Mouse (Mus musculus) liver, embryonic 14.5 days (tissue): ENCODE results near the gene Pou2f1. TPM values are rescaled to one million over a fixed set of nuclear protein-coding genes. Genes with fewer than 3 reads are reported as not detected.

Experiments
- ATAC-seq: fragments of 200-750 bp; cut with Nextera tagmentation; 2 replicates; pipeline ENCODE4 v1.8.0; 2017; ENCODE audit warnings: moderate number of reproducible peaks, mild to moderate bottlenecking, moderate library complexity; ENCODE audit not compliant: insufficient read depth
- DNase-seq, 3 experiments: peaks; one replicate each; pipeline ENCODE4 v3.0.0-alpha.2; 2012 to 2013; ENCODE audit warnings: low read depth in 3 of 3, low spot score in 3 of 3
- H3K27ac ChIP-seq: fragments of 300-500 bp; sonication (generic); 2 replicates; pipeline ENCODE4 v1.5.1; 2014; ENCODE audit warnings: moderate library complexity, mild to moderate bottlenecking, control low read depth, inconsistent platforms
- H3K27me3 ChIP-seq: fragments of 300-500 bp; sonication (generic); 2 replicates; pipeline ENCODE4 v1.6.1; 2014; ENCODE audit warnings: mild to moderate bottlenecking, low read length, moderate library complexity; ENCODE audit not compliant: control insufficient read depth, insufficient read depth
- H3K36me3 ChIP-seq: fragments of 300-500 bp; sonication (generic); replicated peaks from 2 replicates; pipeline ENCODE4 v1.6.1; 2014; ENCODE audit warnings: low read depth; ENCODE audit not compliant: control insufficient read depth, insufficient read depth
- H3K4me1 ChIP-seq, 2 experiments: fragments of 200-500 bp in 1 of 2; fragments of 300-500 bp in 1 of 2; sonication (generic) in 1 of 2; replicated peaks; 2 replicates each; pipeline ENCODE4 v1.6.1; 2012 to 2014; ENCODE audit warnings: antibody characterized with exemption in 1 of 2, inconsistent platforms in 1 of 2, low read length in 1 of 2; ENCODE audit not compliant: control insufficient read depth in 2 of 2, insufficient read depth in 2 of 2
- H3K4me2 ChIP-seq: fragments of 300-500 bp; sonication (generic); 2 replicates; pipeline ENCODE4 v1.6.1; 2014; ENCODE audit warnings: low read depth, mild to moderate bottlenecking, control low read depth, moderate library complexity
- H3K4me3 ChIP-seq, 2 experiments: fragments of 200-500 bp in 1 of 2; fragments of 300-500 bp in 1 of 2; sonication (generic) in 1 of 2; 2 replicates each; pipeline ENCODE4 v1.5.1; 2012 to 2014; ENCODE audit warnings: low read depth in 2 of 2, low read length in 2 of 2, mild to moderate bottlenecking in 2 of 2, control low read depth in 1 of 2, inconsistent platforms in 1 of 2, moderate library complexity in 1 of 2; ENCODE audit not compliant: insufficient read depth in 1 of 2
- H3K9ac ChIP-seq: fragments of 300-500 bp; sonication (generic); replicated peaks from 2 replicates; pipeline ENCODE4 v1.6.1; 2014; ENCODE audit warnings: mild to moderate bottlenecking, control low read depth, moderate library complexity
- H3K9me3 ChIP-seq: fragments of 300-500 bp; sonication (generic); 2 replicates; pipeline ENCODE4 v1.6.1; 2016; ENCODE audit warnings: low read length, mixed read lengths; ENCODE audit not compliant: control insufficient read depth
- CTCF ChIP-seq: IDR thresholded peaks from 2 replicates; pipeline ENCODE4 v1.5.1; 2016; ENCODE audit warnings: antibody characterized with exemption, low read depth, control low read depth
- EP300 ChIP-seq: IDR thresholded peaks from 2 replicates; pipeline ENCODE4 v1.6.1; 2016; ENCODE audit warnings: antibody characterized with exemption, low read depth
- WGBS: fragments of 180-500 bp; shearing (Covaris S2); extraction: QIAGEN DNeasy Blood & Tissue Kit; methylation state at CpG from one replicate; pipeline ENCODE4 v1.1.7; 2014; ENCODE audit not compliant: insufficient replicate concordance; 5-methylcytosine and 5-hydroxymethylcytosine counted together
- polyA plus RNA-seq, 2 experiments: library from polyadenylated mRNA; depleted of rRNA in 1 of 2; stranded (reverse) in 1 of 2; unstranded in 1 of 2; fragments of >200 nt; fragmentation: Nextera tagmentation in 1 of 2; extraction: Ambion mirVana in 1 of 2; gene quantifications; 2 replicates each; pipeline versions ENCODE4 v1.2.1 to v1.2.3; 2012 to 2014

The Pou2f1 gene
- polyA plus RNA-seq, 2 experiments, result 1.9 to 3.9 TPM

GRCm38 (mm10) chr1:166014530-166014929, 12.1 kb upstream of the Pou2f1 start:
- DNase-seq (peak in 2 of 3 experiments; percentile 12 to 49), ATAC-seq (peak; percentile 92)
- Histone ChIP-seq H3K4me1 (peaks cover 0 to 3% of the 10 kb centered on the region in 2 experiments; a peak in 2 of 4 replicates), H3K27me3 (no peaks in the 10 kb centered on the region), H3K27ac (no peak overlapping the region), H3K36me3 (no peaks in the 10 kb centered on the region), H3K4me2 (no peak overlapping the region), H3K9me3 (no peaks in the 10 kb centered on the region), H3K9ac (no peak overlapping the region), H3K4me3 (no peak overlapping the region)
- TF ChIP-seq EP300, result peak; percentile 71
- TF ChIP-seq CTCF, result no peak
- 10% methylated on average over 5 of the region's 5 CpGs for WGBS

- H3K9ac ChIP-seq, result no peak overlapping the region
- H3K4me1 ChIP-seq, result peaks cover 0 to 3% of the 10 kb centered on the region in 2 experiments; a peak in 2 of 4 replicates
- TF ChIP-seq CTCF, result no peak
- no peak for TF ChIP-seq EP300
- ATAC-seq (no peak), DNase-seq (no peak)
- no peaks in the 10 kb centered on the region for H3K9me3 ChIP-seq
- 83% methylated on average over 1 of the region's 1 CpGs for WGBS
- no peak overlapping the region for H3K4me3 ChIP-seq
- H3K27me3 ChIP-seq, result no peaks in the 10 kb centered on the region
- H3K27ac ChIP-seq, result no peak overlapping the region
- H3K36me3 ChIP-seq, result no peaks in the 10 kb centered on the region
- no peak overlapping the region for H3K4me2 ChIP-seq
Observed at GRCm38 (mm10) chr1:166010106-166010505, 7.6 kb upstream of the Pou2f1 start.

- ATAC-seq (no peak), DNase-seq (no peak)
- Histone ChIP-seq H3K27me3 (no peaks in the 10 kb centered on the region), H3K27ac (no peak overlapping the region), H3K4me1 (no peaks in the 10 kb centered on the region), H3K4me2 (no peak overlapping the region), H3K4me3 (no peak overlapping the region), H3K36me3 (no peaks in the 10 kb centered on the region), H3K9ac (no peak overlapping the region), H3K9me3 (no peaks in the 10 kb centered on the region)
- WGBS, result 52% methylated on average over 5 of the region's 5 CpGs
- TF ChIP-seq EP300, result no peak
- TF ChIP-seq CTCF, result no peak
Observed at GRCm38 (mm10) chr1:166008634-166009350, 6.3 kb upstream of the Pou2f1 start.

- TF ChIP-seq CTCF, result no peak
- TF ChIP-seq EP300, result no peak
- Histone ChIP-seq H3K4me1 (no peaks in the 10 kb centered on the region), H3K9me3 (no peaks in the 10 kb centered on the region), H3K36me3 (no peaks in the 10 kb centered on the region), H3K4me3 (no peak overlapping the region), H3K4me2 (no peak overlapping the region), H3K9ac (no peak overlapping the region), H3K27ac (no peak overlapping the region), H3K27me3 (no peaks in the 10 kb centered on the region)
- 41% methylated on average over 3 of the region's 3 CpGs for WGBS
- ATAC-seq, result no peak
- DNase-seq, result no peak
Observed at GRCm38 (mm10) chr1:166007026-166007425, 4.5 kb upstream of the Pou2f1 start.

- peak overlapping the region; percentile 78 for H3K4me2 ChIP-seq
- WGBS, result under 1% methylated on average over 61 of the region's 61 CpGs
- peak; percentile 72 for ATAC-seq
- H3K36me3 ChIP-seq, result no peaks in the 10 kb centered on the region
- peak overlapping the region; percentile 71 to 74 for H3K4me3 ChIP-seq
- H3K9ac ChIP-seq, result peak overlapping the region; percentile 62
- no peak for TF ChIP-seq CTCF
- TF ChIP-seq EP300, result 0 out of 2 replicates have a peak, but pooled peaks have one; percentile 28
- H3K9me3 ChIP-seq, result no peaks in the 10 kb centered on the region
- no peaks in the 10 kb centered on the region for H3K27me3 ChIP-seq
- peaks cover 3 to 14% of the 10 kb centered on the region in 2 experiments for H3K4me1 ChIP-seq
- peak; percentile 76 to 83 (median 78) for DNase-seq
- H3K27ac ChIP-seq, result peak overlapping the region; percentile 33; the same call in 1 of the 2 replicates
Observed at GRCm38 (mm10) chr1:166003181-166004022, 924 bp upstream of the Pou2f1 start.
